Mouse (Mus musculus) hindbrain, embryonic 12.5 days (tissue): ENCODE measurements around the gene N4bp1. TPM values are rescaled to one million over a fixed set of nuclear protein-coding genes. Genes with fewer than 3 reads are reported as not detected.

Experiments
- ATAC-seq: fragments of 200-750 bp; cut with Nextera tagmentation; 2 replicates; pipeline ENCODE4 v1.8.0; 2017; ENCODE audit warnings: moderate TSS enrichment; ENCODE audit not compliant: low FRiP score
- H3K27ac ChIP-seq: fragments of 300-500 bp; sonication (generic); 2 replicates; pipeline ENCODE4 v1.5.1; 2016; ENCODE audit warnings: mild to moderate bottlenecking
- H3K27me3 ChIP-seq: fragments of 300-500 bp; sonication (generic); 2 replicates; pipeline ENCODE4 v1.6.1; 2016; ENCODE audit warnings: mild to moderate bottlenecking
- H3K36me3 ChIP-seq: fragments of 300-500 bp; sonication (generic); 2 replicates; pipeline ENCODE4 v1.6.1; 2016; ENCODE audit warnings: mild to moderate bottlenecking
- H3K4me1 ChIP-seq: fragments of 300-500 bp; sonication (generic); 2 replicates; pipeline ENCODE4 v1.6.1; 2016
- H3K4me2 ChIP-seq: fragments of 300-500 bp; sonication (generic); replicated peaks from 2 replicates; pipeline ENCODE4 v1.6.1; 2016; ENCODE audit warnings: mild to moderate bottlenecking
- H3K4me3 ChIP-seq: fragments of 300-500 bp; sonication (generic); 2 replicates; pipeline ENCODE4 v1.5.1; 2016; ENCODE audit warnings: mild to moderate bottlenecking
- H3K9ac ChIP-seq: fragments of 300-500 bp; sonication (generic); 2 replicates; pipeline ENCODE4 v1.6.1; 2016; ENCODE audit warnings: mild to moderate bottlenecking, moderate library complexity
- H3K9me3 ChIP-seq: fragments of 300-500 bp; sonication (generic); replicated peaks from 2 replicates; pipeline ENCODE4 v1.6.1; 2016; ENCODE audit warnings: mild to moderate bottlenecking
- WGBS: fragments of 180-500 bp; shearing (Covaris S2); methylation state at CpG from one replicate; pipeline ENCODE4 v1.1.7; 2016; 5-methylcytosine and 5-hydroxymethylcytosine counted together
- polyA plus RNA-seq: library from polyadenylated mRNA; unstranded; fragments of >200 nt; fragmentation: Nextera tagmentation; extraction: Ambion mirVana; gene quantifications from 2 replicates; pipeline ENCODE4 v1.2.1, GENCODE M21; 2016

N4bp1 gene
- polyA plus RNA-seq, 1 experiment from 2014 or later = 13.2 TPM

GRCm38 (mm10) chr8:86827199-86827598 is 57.9 kb downstream of the N4bp1 start:
- no peak for ATAC-seq
- Histone ChIP-seq H3K9ac (no peak overlapping the region), H3K9me3 (no peaks in the 10 kb centered on the region), H3K4me3 (no peak overlapping the region), H3K36me3 (no peaks in the 10 kb centered on the region), H3K4me2 (no peak overlapping the region), H3K27me3 (no peaks in the 10 kb centered on the region), H3K27ac (no peak overlapping the region), H3K4me1 (no peaks in the 10 kb centered on the region)
- WGBS = 90% methylated on average over 5 of the region's 5 CpGs

- H3K36me3 ChIP-seq = no peaks in the 10 kb centered on the region
- H3K4me2 ChIP-seq = no peak overlapping the region
- H3K9ac ChIP-seq = no peak overlapping the region
- H3K27me3 ChIP-seq = no peaks in the 10 kb centered on the region
- no peak overlapping the region for H3K27ac ChIP-seq
- no peak for ATAC-seq
- H3K4me3 ChIP-seq = no peak overlapping the region
- no peaks in the 10 kb centered on the region for H3K4me1 ChIP-seq
- H3K9me3 ChIP-seq = no peaks in the 10 kb centered on the region
These were observed 58.5 kb downstream of the N4bp1 start for GRCm38 (mm10) chr8:86826538-86826937.

GRCm38 (mm10) chr8:86825674-86826448 is 59.2 kb downstream of the N4bp1 start:
- Histone ChIP-seq H3K36me3 (no peaks in the 10 kb centered on the region), H3K4me3 (no peak overlapping the region), H3K27ac (no peak overlapping the region), H3K27me3 (no peaks in the 10 kb centered on the region), H3K9ac (no peak overlapping the region), H3K4me2 (no peak overlapping the region), H3K4me1 (peaks cover 4% of the 10 kb centered on the region), H3K9me3 (no peaks in the 10 kb centered on the region)
- no peak for ATAC-seq
- 84% methylated on average over 9 of the region's 9 CpGs for whole genome bisulfite sequencing

GRCm38 (mm10) chr8:86824735-86825134 is 60.3 kb downstream of the N4bp1 start:
- Histone ChIP-seq H3K4me3 (no peak overlapping the region), H3K27me3 (no peaks in the 10 kb centered on the region), H3K27ac (no peak overlapping the region), H3K36me3 (no peaks in the 10 kb centered on the region), H3K9me3 (no peaks in the 10 kb centered on the region), H3K9ac (no peak overlapping the region), H3K4me1 (peaks cover 10% of the 10 kb centered on the region), H3K4me2 (no peak overlapping the region)
- 40% methylated on average over 4 of the region's 4 CpGs for WGBS
- ATAC-seq = no peak

GRCm38 (mm10) chr8:86820756-86821201 is 64.3 kb downstream of the N4bp1 start:
- Histone ChIP-seq H3K9ac (no peak overlapping the region), H3K4me2 (no peak overlapping the region), H3K4me1 (peaks cover 10% of the 10 kb centered on the region), H3K9me3 (no peaks in the 10 kb centered on the region), H3K27ac (no peak overlapping the region), H3K4me3 (no peak overlapping the region), H3K36me3 (no peaks in the 10 kb centered on the region), H3K27me3 (no peaks in the 10 kb centered on the region)
- 4% methylated on average over 3 of the region's 3 CpGs for whole genome bisulfite sequencing
- no peak for ATAC-seq

GRCm38 (mm10) chr8:86820186-86820755 is 64.8 kb downstream of the N4bp1 start:
- Histone ChIP-seq H3K4me2 (no peak overlapping the region), H3K9me3 (no peaks in the 10 kb centered on the region), H3K36me3 (no peaks in the 10 kb centered on the region), H3K27me3 (no peaks in the 10 kb centered on the region), H3K27ac (peak overlapping the region; percentile 9; the same call in 1 of the 2 replicates), H3K9ac (no peak overlapping the region), H3K4me1 (peaks cover 10% of the 10 kb centered on the region), H3K4me3 (no peak overlapping the region)
- ATAC-seq = no peak
- WGBS = 62% methylated on average over 2 of the region's 2 CpGs

GRCm38 (mm10) chr8:86819426-86819825 is 65.6 kb downstream of the N4bp1 start:
- H3K36me3 ChIP-seq = no peaks in the 10 kb centered on the region
- H3K9me3 ChIP-seq = no peaks in the 10 kb centered on the region
- WGBS = 58% methylated on average over 6 of the region's 6 CpGs
- no peak overlapping the region for H3K9ac ChIP-seq
- no peak overlapping the region for H3K27ac ChIP-seq
- H3K4me1 ChIP-seq = peaks cover 10% of the 10 kb centered on the region
- H3K4me3 ChIP-seq = no peak overlapping the region
- H3K4me2 ChIP-seq = no peak overlapping the region
- no peak for ATAC-seq
- H3K27me3 ChIP-seq = no peaks in the 10 kb centered on the region

- 83% methylated on average over 15 of the region's 15 CpGs for WGBS
- no peak overlapping the region for H3K27ac ChIP-seq
- no peaks in the 10 kb centered on the region for H3K27me3 ChIP-seq
- no peaks in the 10 kb centered on the region for H3K9me3 ChIP-seq
- H3K36me3 ChIP-seq = no peaks in the 10 kb centered on the region
- ATAC-seq = no peak
- no peak overlapping the region for H3K9ac ChIP-seq
- no peaks in the 10 kb centered on the region for H3K4me1 ChIP-seq
- H3K4me3 ChIP-seq = no peak overlapping the region
- H3K4me2 ChIP-seq = no peak overlapping the region
These were observed 75.8 kb downstream of the N4bp1 start for GRCm38 (mm10) chr8:86808990-86809960.

GRCm38 (mm10) chr8:86808239-86808638 is 76.8 kb downstream of the N4bp1 start:
- no peak overlapping the region for H3K27ac ChIP-seq
- WGBS = 86% methylated on average over 5 of the region's 5 CpGs
- no peak overlapping the region for H3K4me3 ChIP-seq
- no peaks in the 10 kb centered on the region for H3K36me3 ChIP-seq
- ATAC-seq = no peak
- no peak overlapping the region for H3K9ac ChIP-seq
- no peaks in the 10 kb centered on the region for H3K9me3 ChIP-seq
- H3K4me1 ChIP-seq = no peaks in the 10 kb centered on the region
- no peaks in the 10 kb centered on the region for H3K27me3 ChIP-seq
- no peak overlapping the region for H3K4me2 ChIP-seq

- WGBS = 52% methylated on average over 6 of the region's 6 CpGs
- H3K27me3 ChIP-seq = no peaks in the 10 kb centered on the region
These were observed 83.1 kb downstream of the N4bp1 start for GRCm38 (mm10) chr8:86801988-86802387.

GRCm38 (mm10) chr8:86800966-86801365 is 84.1 kb downstream of the N4bp1 start:
- no peak overlapping the region for H3K27ac ChIP-seq
- H3K9ac ChIP-seq = no peak overlapping the region
- WGBS = 65% methylated on average over 4 of the region's 4 CpGs
- H3K4me2 ChIP-seq = no peak overlapping the region
- no peak overlapping the region for H3K4me3 ChIP-seq
- no peaks in the 10 kb centered on the region for H3K4me1 ChIP-seq
- no peaks in the 10 kb centered on the region for H3K36me3 ChIP-seq
- ATAC-seq = no peak
- no peaks in the 10 kb centered on the region for H3K27me3 ChIP-seq
- no peaks in the 10 kb centered on the region for H3K9me3 ChIP-seq

More at GRCm38 (mm10) chr8:86801988-86802387, 83.1 kb downstream of the N4bp1 start:
- Histone ChIP-seq H3K27ac (no peak overlapping the region), H3K4me3 (no peak overlapping the region), H3K36me3 (no peaks in the 10 kb centered on the region), H3K4me1 (no peaks in the 10 kb centered on the region), H3K9me3 (no peaks in the 10 kb centered on the region), H3K4me2 (no peak overlapping the region), H3K9ac (no peak overlapping the region)
- no peak for ATAC-seq

GRCm38 (mm10) chr8:86798141-86798540 is 86.9 kb downstream of the N4bp1 start:
- Histone ChIP-seq H3K4me3 (no peak overlapping the region), H3K27me3 (no peaks in the 10 kb centered on the region), H3K4me1 (no peaks in the 10 kb centered on the region), H3K36me3 (no peaks in the 10 kb centered on the region), H3K9ac (no peak overlapping the region), H3K4me2 (no peak overlapping the region), H3K27ac (no peak overlapping the region), H3K9me3 (no peaks in the 10 kb centered on the region)
- 93% methylated on average over 6 of the region's 6 CpGs for WGBS
- no peak for ATAC-seq
